Mouse (Mus musculus): Measurements from ENCODE around the gene Mboat7. TPM values are rescaled to one million over a fixed set of nuclear protein-coding genes. Genes with fewer than 3 reads are reported as not detected.

Gene Mboat7
- polyA plus RNA-seq, 1 experiment, result 57.0 TPM

DNA sequence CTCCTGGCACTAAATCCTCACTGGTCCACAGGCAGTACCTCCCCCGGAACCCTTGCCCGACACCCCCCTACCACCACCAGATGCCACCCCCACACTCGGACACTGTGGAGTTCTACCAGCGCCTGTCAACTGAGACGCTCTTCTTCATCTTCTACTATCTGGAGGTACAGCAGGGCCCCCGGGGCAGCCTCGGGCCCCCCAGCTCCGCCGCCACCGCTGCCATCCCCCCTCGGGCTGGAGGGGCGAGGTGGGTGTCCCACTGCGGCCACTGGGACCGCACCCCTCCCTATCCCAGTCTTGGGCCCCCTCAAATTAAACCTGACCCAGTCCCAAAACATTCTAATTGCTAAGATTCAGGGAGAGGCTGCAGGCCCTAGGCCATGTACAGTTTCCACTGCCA is 34.7 kb downstream of the Mboat7 start:
- TF ChIP-seq CTCF (IDR thresholded peaks at IDR 0.05; ENCODE audit: extremely low read depth, insufficient read depth, insufficient read length, insufficient replicate concordance) (no peak), POLR2A (IDR thresholded peaks at IDR 0.05; ENCODE audit: low read depth, low read length) (no peak)
- no peak overlapping the region for H3K4me3 ChIP-seq (ENCODE audit: extremely low read depth, insufficient read depth, insufficient read length)
- no peak for DNase-seq (ENCODE audit: low read depth in 1 of 2, low spot score in 2 of 2)
- no peak overlapping the region for H3K27ac ChIP-seq (ENCODE audit: insufficient read depth, low read length)
- no peaks in the 10 kb centered on the region for H3K27me3 ChIP-seq (ENCODE audit: control insufficient read depth, insufficient read depth, low read length)
- peaks cover 68% of the 10 kb centered on the region for H3K36me3 ChIP-seq (ENCODE audit: control insufficient read depth, insufficient read depth, low read length)
- H3K4me1 ChIP-seq (ENCODE audit: control insufficient read depth, insufficient read depth, insufficient read length), result no peaks in the 10 kb centered on the region
- 94% methylated on average over 14 of the region's 14 CpGs for WGBS

DNA sequence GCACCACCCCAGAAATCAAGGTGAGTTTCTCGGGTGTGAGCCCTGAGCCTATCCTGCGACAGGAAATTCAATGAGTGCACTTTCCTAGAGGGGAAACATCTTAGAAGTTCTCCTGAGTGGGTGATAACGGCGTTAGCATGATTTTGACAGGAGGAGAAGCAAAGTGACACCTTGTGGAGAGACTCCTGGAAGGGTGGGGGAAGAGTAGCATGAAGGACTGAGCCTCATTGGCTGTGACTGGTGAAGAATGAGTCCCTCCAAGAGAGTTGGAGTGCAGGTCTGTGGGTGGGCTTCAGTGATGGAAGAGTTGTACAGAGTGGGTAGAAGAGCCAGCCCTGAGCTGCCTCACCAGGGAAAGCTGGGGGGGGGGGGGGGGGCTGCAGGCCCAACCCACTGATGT is 36.4 kb downstream of the Mboat7 start:
- Histone ChIP-seq H3K4me1 (ENCODE audit: control insufficient read depth, insufficient read depth, insufficient read length) (no peaks in the 10 kb centered on the region), H3K36me3 (ENCODE audit: control insufficient read depth, insufficient read depth, low read length) (peaks cover 71% of the 10 kb centered on the region), H3K27ac (ENCODE audit: insufficient read depth, low read length) (no peak overlapping the region), H3K27me3 (ENCODE audit: control insufficient read depth, insufficient read depth, low read length) (no peaks in the 10 kb centered on the region), H3K4me3 (ENCODE audit: extremely low read depth, insufficient read depth, insufficient read length) (no peak overlapping the region)
- TF ChIP-seq POLR2A (IDR thresholded peaks at IDR 0.05; ENCODE audit: low read depth, low read length) (no peak), CTCF (IDR thresholded peaks at IDR 0.05; ENCODE audit: extremely low read depth, insufficient read depth, insufficient read length, insufficient replicate concordance) (no peak)
- WGBS, result 95% methylated on average over 4 of the region's 4 CpGs
- no peak for DNase-seq (ENCODE audit: low read depth in 1 of 2, low spot score in 2 of 2)

DNA sequence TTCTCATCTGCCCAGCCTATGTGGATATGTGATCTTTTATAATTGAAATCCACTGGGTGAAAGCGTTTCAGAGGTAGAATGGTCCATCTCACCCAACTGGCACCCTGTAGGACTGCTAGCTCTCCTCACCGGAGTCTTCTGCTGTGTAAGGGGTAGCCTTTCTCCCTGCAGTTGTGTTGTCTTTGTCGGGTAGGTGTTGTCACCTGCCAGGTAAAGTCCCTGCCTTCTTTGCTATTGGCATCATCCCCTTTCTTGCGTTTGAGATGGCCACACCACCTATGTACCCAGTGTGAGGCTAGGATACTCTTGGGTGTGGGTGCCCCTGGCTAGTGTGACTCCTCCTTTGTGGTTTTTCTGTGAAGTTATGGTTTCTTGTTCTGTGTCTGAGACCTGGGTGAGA is 46.7 kb downstream of the Mboat7 start:
- DNase-seq (ENCODE audit: low read depth in 1 of 2, low spot score in 2 of 2), result no peak
- TF ChIP-seq POLR2A (IDR thresholded peaks at IDR 0.05; ENCODE audit: low read depth, low read length) (no peak), CTCF (IDR thresholded peaks at IDR 0.05; ENCODE audit: extremely low read depth, insufficient read depth, insufficient read length, insufficient replicate concordance) (no peak)
- Histone ChIP-seq H3K4me3 (ENCODE audit: extremely low read depth, insufficient read depth, insufficient read length) (peak overlapping the region; percentile 99; the same call in 1 of the 2 replicates), H3K36me3 (ENCODE audit: control insufficient read depth, insufficient read depth, low read length) (peaks cover 9% of the 10 kb centered on the region), H3K27me3 (ENCODE audit: control insufficient read depth, insufficient read depth, low read length) (no peaks in the 10 kb centered on the region), H3K27ac (ENCODE audit: insufficient read depth, low read length) (no peak overlapping the region), H3K4me1 (ENCODE audit: control insufficient read depth, insufficient read depth, insufficient read length) (peaks cover 12% of the 10 kb centered on the region; the same call in 1 of the 2 replicates)
- WGBS, result 54% methylated on average over 4 of the region's 4 CpGs

DNA sequence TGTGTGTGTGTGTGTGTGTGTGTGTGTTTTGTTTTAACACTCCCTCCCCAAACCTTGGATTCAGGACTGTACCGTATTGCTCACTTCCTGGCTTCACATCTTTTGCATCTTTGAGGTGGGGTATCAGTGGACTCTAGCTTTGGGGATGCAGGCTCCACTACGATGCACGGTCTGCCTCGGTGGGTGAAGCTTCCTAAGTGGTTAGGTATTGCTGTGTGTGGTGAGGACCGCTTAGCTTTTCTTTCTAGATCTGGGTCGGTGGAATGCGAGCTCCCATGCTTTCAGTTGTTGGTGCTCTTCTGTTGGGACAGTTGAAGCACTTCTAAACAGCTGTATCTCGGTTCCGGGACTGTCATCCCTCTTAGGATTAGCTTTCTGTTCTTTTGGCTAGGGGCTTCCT is 47.1 kb downstream of the Mboat7 start:
- WGBS, result 10% methylated on average over 9 of the region's 9 CpGs
- peaks cover 12% of the 10 kb centered on the region; the same call in 1 of the 2 replicates for H3K4me1 ChIP-seq (ENCODE audit: control insufficient read depth, insufficient read depth, insufficient read length)
- H3K4me3 ChIP-seq (ENCODE audit: extremely low read depth, insufficient read depth, insufficient read length), result peak overlapping the region; percentile 99
- H3K27ac ChIP-seq (ENCODE audit: insufficient read depth, low read length), result peak overlapping the region; percentile 5; the same call in 1 of the 2 replicates
- no peaks in the 10 kb centered on the region for H3K27me3 ChIP-seq (ENCODE audit: control insufficient read depth, insufficient read depth, low read length)
- TF ChIP-seq CTCF (IDR thresholded peaks at IDR 0.05; ENCODE audit: extremely low read depth, insufficient read depth, insufficient read length, insufficient replicate concordance) (no peak), POLR2A (IDR thresholded peaks at IDR 0.05; ENCODE audit: low read depth, low read length) (no peak)
- peaks cover 6% of the 10 kb centered on the region for H3K36me3 ChIP-seq (ENCODE audit: control insufficient read depth, insufficient read depth, low read length)
- no peak for DNase-seq (ENCODE audit: low read depth in 1 of 2, low spot score in 2 of 2)

DNA sequence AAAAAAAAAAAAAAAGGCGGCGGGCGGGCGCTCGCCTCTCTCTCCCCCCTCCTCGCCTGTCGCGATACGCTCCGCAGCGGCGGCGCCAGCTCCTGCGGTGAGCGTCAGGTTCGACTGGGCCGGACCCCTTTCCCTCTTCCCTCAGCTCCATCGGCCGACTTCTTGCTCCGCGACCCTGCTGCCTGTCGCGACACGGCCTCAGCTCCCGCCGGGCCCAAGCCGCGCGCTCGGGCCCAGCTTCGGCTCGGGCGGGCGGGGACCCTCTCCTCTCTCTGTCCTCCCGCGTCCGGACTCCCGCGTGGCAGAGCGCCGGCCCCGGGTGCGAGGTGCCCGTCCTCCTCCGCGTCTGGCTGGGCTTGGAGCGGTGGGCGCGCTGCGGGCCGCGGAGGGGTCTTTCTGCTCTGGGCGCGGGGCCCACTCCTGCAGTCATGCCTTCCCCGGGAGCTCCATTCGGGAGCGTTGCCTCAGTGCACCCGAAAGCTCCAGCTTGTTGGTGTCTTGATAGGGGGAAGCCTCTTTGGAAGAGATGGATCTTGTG is 47.8 kb downstream of the Mboat7 start:
- DNase-seq (ENCODE audit: low read depth in 1 of 2, low spot score in 2 of 2), result no peak
- TF ChIP-seq CTCF (IDR thresholded peaks at IDR 0.05; ENCODE audit: extremely low read depth, insufficient read depth, insufficient read length, insufficient replicate concordance) (no peak), POLR2A (IDR thresholded peaks at IDR 0.05; ENCODE audit: low read depth, low read length) (no peak)
- Histone ChIP-seq H3K4me1 (ENCODE audit: control insufficient read depth, insufficient read depth, insufficient read length) (peaks cover 12% of the 10 kb centered on the region; the same call in 1 of the 2 replicates), H3K27me3 (ENCODE audit: control insufficient read depth, insufficient read depth, low read length) (no peaks in the 10 kb centered on the region), H3K4me3 (ENCODE audit: extremely low read depth, insufficient read depth, insufficient read length) (peak overlapping the region; percentile 99), H3K27ac (ENCODE audit: insufficient read depth, low read length) (peak overlapping the region; percentile 97), H3K36me3 (ENCODE audit: control insufficient read depth, insufficient read depth, low read length) (peaks cover 5% of the 10 kb centered on the region)
- WGBS, result 1% methylated on average over 53 of the region's 58 CpGs

DNA sequence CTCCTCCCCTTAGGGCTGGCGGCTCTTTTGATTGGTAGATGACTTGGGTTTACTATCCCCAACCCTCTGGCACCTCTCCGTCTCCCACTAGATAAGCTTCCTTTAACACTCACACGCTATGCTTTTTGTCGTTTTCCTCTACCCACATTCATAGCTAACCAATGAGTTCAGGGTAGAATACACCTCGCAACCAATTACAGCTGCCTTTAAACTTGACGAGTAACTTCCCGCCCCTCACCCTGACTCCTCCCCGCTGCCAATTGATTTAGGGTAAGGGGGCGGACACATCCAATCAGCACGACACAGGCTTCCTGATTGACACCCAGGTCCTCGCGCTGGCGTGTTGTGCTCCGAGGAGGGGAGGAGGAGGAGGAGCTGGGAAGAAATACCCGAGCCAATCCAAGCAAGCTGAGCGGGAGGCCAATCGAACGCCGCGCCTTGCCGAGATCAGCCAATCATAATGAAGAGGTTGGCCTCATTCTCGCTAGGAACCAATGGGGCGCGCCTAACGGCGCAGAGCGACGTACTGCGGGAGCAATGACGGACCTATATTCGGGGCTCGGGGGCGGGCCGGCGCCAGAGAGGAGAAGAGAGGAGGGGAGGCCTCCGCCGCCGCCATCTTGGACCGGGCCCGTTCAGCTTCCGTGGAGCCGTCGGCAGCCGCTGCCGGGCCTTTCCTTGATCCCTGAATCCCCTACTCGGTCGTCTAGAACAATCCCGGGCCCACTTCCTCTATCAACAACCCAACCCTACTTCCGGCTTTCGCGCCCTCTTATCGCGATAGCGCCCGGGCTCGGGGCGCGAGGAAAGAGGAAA is 48.4 kb downstream of the Mboat7 start, which contains the start of gene Cnot3:
Cnot3 (plus strand) TSS at position 597 of the 816 bp plus-strand sequence.
- DNase-seq (ENCODE audit: low read depth in 1 of 2, low spot score in 2 of 2), result peak; percentile 95 to 100
- TF ChIP-seq POLR2A (IDR thresholded peaks at IDR 0.05; ENCODE audit: low read depth, low read length), result peak; percentile 67
- TF ChIP-seq CTCF (IDR thresholded peaks at IDR 0.05; ENCODE audit: extremely low read depth, insufficient read depth, insufficient read length, insufficient replicate concordance), result no peak
- peak within 1 kb of the TSS; percentile 97 for H3K27ac ChIP-seq (ENCODE audit: insufficient read depth, low read length)
- WGBS, result under 1% methylated on average over 58 of the region's 58 CpGs
- H3K4me3 ChIP-seq (ENCODE audit: extremely low read depth, insufficient read depth, insufficient read length), result peak within 1 kb of the TSS; percentile 99
- H3K27me3 ChIP-seq (ENCODE audit: control insufficient read depth, insufficient read depth, low read length), result no peaks in the 10 kb centered on the region
- peaks cover 7% of the 10 kb centered on the region for H3K36me3 ChIP-seq (ENCODE audit: control insufficient read depth, insufficient read depth, low read length)
- H3K4me1 ChIP-seq (ENCODE audit: control insufficient read depth, insufficient read depth, insufficient read length), result peaks cover 12% of the 10 kb centered on the region; the same call in 1 of the 2 replicates

All from spleen, adult 2 months (tissue).